Mouse (Mus musculus) E14TG2a.4 (cell line): ENCODE results near the gene Arl15.

Experiments used
- CTCF ChIP-seq: conservative IDR thresholded peaks from 2 replicates; pipeline ENCODE4 v1.5.1; 2014; ENCODE audit warnings: low read length
- NANOG ChIP-seq: IDR thresholded peaks from 2 replicates; pipeline ENCODE4 v1.6.1; 2014; ENCODE audit warnings: borderline replicate concordance, low read length, mixed read lengths
- POU5F1 ChIP-seq: IDR thresholded peaks from 2 replicates; pipeline ENCODE4 v1.6.1; 2014; ENCODE audit warnings: low read length, borderline replicate concordance

DNA sequence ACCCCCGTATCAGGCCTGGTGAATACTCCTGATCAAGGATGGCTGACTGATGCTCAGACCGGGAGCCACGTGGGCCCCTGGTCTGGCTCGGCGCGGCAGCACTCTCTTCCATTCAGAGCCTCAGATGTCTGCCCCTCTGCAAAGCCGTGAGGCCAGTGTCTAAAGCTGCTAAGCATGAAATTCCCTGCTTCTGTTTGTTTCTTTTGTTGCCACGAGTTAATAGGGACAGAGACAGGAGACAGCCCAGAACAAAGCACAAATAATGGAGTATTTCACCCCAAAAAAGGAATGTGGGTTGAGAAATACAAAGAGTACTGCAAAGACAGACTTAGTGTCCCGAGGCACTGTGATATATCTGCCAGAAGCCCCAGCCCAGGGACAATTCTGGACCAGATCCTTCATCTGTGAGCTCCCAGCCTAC, 120.3 kb downstream of the Arl15 start:
- TF ChIP-seq CTCF: no peak
- no peak for TF ChIP-seq POU5F1
- no peak for TF ChIP-seq NANOG
